Mouse (Mus musculus) brown adipose tissue, adult 24 weeks (tissue): ENCODE data around the gene Stxbp4. TPM values are rescaled to one million over a fixed set of nuclear protein-coding genes. Genes with fewer than 3 reads are reported as not detected.

ENCODE experiments used
- H3K27ac ChIP-seq: fragments of 200-500 bp; replicated peaks from 2 replicates; pipeline ENCODE4 v1.5.1; 2012; ENCODE audit warnings: low read depth, mild to moderate bottlenecking, low read length
- H3K4me1 ChIP-seq: fragments of 200-500 bp; 2 replicates; pipeline ENCODE4 v1.6.1; 2012; ENCODE audit warnings: low read length, mixed read lengths; ENCODE audit not compliant: control insufficient read depth, insufficient read depth, insufficient read length
- H3K4me3 ChIP-seq: fragments of 200-500 bp; 2 replicates; pipeline ENCODE4 v1.5.1; 2012; ENCODE audit warnings: low read depth, mild to moderate bottlenecking, low read length, moderate library complexity; ENCODE audit not compliant: insufficient read depth
- polyA plus RNA-seq: library from polyadenylated mRNA; stranded (reverse); fragments of >200 nt; gene quantifications from 2 replicates; pipeline ENCODE4 v1.2.4, GENCODE M21; 2012; ENCODE audit not compliant: missing spikeins, insufficient read depth, insufficient read length

Gene Stxbp4
- polyA plus RNA-seq, 1 experiment: 2.4 TPM

DNA sequence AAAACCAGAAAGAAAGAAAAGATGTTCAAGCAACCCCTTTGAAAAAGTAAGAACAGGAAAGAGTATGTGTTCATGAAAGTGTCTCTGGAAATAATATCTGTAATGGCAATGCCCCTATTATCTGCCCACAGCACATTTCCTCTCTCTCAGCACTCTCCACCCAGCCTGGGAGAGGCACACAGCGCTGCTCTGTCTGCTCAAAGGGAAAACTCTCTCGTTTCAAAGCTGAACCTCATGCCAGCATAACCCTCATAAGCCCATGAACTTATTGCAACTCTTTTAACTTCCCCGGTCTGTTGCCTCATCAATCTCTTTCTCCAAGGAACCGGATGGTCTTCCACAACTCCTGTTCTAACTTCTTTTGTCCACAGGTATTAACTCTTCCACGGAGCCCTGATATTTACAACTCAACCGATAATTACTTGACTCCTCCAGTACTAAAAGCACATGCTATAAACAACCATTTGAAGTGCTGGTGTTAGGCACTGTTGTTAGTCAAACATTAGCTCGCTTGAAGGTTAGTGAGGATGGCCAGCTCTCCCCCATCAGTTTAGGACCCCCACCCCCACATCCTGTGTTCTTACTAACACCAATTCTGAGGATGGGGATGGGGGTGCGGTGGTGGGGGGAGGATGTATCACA is 26.6 kb upstream of the Stxbp4 start:
- H3K4me3 ChIP-seq: no peak overlapping the region
- no peaks in the 10 kb centered on the region for H3K4me1 ChIP-seq
- H3K27ac ChIP-seq: no peak overlapping the region

DNA sequence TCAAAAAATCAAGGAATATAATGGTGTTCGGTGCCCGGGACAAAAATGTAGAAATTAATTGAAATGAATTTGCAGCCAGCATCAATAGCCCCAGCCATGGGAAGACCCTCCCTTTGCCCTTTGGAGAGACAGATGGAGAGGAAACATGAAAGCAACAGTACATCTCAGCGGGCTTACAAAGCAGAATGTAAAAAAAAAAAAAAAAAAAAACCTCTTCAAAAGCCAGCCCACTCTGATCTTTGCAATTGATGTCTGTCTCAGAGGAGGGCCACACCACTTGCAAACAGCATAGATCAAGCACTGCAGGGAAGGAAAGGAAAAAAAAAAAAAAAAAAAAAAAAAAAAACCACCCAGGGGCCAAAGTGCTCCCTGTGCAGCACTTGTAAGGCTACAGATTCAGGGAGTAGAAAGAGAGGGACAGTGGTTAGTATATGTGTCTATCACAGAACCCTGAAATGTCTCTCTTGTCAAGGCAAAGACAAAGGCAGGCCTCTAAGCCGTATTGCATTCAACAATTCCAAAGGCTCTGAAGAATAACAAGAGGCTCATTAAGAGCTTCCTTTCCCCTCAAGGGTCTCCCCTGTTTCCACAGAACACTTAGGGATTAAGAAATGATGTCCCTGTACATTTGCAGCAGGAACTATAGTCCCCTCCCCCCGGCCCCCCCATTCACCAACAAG is 25.9 kb upstream of the Stxbp4 start:
- no peak overlapping the region for H3K27ac ChIP-seq
- H3K4me3 ChIP-seq: no peak overlapping the region
- no peaks in the 10 kb centered on the region for H3K4me1 ChIP-seq

DNA sequence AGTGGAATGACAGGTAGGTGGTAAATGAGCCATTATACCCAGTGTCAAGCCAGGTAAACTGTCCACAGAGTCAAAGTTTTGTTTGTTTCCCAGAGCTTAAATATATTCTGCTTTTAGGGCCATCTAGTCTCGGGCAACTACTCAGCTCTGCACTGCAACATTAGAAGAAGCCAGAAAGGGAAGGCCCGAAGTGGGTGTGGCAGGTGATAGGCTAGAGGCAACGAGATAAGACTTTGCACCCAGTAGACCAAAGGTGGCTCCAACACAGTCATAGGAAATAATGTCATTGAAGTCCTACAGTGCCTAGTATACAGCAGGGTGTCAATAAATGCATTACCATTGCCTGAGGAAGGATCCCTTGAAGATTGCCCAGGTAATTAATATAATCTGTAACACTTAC is 25.2 kb upstream of the Stxbp4 start:
- H3K4me3 ChIP-seq: no peak overlapping the region
- H3K4me1 ChIP-seq: no peaks in the 10 kb centered on the region
- no peak overlapping the region for H3K27ac ChIP-seq

DNA sequence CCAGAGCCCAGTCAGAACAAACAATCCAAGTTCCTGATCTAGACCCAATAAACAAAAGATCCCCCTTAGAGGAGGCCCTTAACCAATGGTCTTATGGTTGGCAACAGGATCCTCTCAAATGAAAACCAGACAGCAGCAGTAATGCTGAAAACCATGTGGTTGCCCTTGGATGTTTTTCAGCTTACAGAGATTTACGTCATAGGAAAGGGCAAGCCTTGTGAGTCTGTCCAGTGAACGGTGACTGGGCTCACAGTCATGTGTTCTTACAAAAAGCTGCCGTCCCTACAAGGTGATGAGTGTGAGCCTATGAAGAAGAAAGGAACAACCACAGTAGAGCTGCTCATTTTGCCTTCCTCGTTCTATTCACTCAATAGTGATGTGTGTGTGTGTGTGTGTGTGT is 22.8 kb upstream of the Stxbp4 start:
- Histone ChIP-seq H3K4me3 (no peak overlapping the region), H3K4me1 (no peaks in the 10 kb centered on the region), H3K27ac (no peak overlapping the region)

DNA sequence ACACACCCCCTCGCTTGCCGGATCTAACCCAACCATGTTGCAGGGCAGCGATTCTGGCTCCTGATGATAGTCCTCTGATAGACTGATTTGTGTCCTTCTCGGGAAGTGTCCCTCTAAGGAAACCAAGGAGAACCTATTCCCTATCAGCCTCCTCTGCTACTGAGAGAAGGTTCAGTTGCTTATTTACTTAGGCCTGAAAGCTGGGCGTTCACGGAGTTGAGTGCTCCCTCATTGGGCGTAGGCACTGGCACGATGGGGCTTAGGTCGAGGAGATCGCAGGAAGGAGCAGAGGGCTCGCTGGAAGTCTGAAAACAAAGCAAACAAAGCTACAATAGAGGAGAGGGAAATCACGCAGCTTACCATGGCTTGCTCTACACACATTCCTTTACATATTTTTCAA is 19.6 kb upstream of the Stxbp4 start:
- Histone ChIP-seq H3K4me1 (no peaks in the 10 kb centered on the region), H3K4me3 (no peak overlapping the region), H3K27ac (no peak overlapping the region)

DNA sequence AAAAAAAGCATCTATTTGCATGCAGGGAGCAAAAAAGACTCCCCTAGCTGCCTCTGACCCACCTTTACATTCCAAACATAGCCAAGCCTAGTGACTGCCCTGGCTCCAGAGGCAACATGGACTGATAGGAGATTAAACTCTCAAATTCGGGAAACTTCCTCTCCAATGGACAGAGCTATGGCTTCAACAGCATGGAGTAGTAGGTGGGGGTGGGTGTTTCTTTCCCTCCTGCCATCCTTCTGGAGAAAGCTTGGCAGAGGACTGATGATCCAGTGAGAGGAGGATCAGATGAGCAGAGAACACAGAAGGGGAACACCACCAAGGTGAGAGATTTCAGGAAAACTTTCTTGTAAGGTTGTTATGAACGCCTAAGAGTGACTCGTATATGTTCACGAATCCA is 14.7 kb upstream of the Stxbp4 start:
- no peak overlapping the region for H3K4me3 ChIP-seq
- no peaks in the 10 kb centered on the region for H3K4me1 ChIP-seq
- H3K27ac ChIP-seq: no peak overlapping the region

DNA sequence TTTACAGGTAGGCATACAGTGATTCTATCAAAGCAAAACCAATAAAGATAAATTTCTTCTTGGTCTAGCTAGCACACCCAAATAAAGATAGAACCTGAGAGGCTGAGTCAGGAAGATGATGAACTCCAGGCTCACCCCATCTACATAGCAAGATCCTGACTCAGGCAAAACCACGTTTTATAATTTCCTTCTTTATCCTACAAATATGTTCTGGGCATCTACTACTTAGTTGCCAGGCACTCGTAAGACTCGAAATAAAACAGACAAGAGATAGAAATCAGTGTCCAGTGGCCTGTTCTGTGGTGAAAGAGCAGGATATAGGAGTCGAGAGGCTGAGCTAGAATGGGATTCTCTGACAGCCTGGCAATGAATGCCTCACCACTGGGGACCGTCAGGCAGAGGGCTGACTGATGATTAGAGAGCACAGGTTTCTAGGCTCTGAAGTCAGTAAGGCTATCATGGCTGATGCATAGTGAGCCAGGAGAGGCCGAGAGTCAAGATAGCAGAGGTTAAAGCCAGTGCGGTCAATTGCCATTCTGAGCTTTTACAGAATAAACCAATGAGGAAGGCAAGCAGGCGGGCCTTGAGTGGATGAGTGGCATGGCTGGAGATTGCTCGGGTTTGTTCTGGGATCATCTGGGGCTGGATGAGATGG is 12.5 kb upstream of the Stxbp4 start:
- H3K4me3 ChIP-seq: no peak overlapping the region
- H3K27ac ChIP-seq: no peak overlapping the region
- H3K4me1 ChIP-seq: no peaks in the 10 kb centered on the region

DNA sequence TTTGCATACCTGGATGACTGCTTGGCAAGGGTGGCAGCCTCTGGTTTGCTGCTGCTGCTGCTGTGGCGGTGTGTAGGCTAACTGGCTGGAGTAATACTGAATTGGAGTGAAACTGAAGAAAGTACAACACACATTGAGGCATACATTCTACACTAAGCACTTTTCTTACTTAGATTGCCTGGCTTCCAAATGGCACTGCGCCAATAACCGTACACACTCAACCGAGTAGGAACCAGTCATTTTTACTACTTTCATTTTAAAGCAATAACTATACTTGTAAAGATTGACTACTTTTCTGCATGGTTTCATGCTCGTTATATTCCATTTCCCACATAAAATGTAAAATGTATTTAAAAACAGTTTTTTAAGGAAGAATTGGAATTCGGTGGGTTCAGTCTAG is 11.9 kb upstream of the Stxbp4 start:
- H3K4me1 ChIP-seq: no peaks in the 10 kb centered on the region
- no peak overlapping the region for H3K4me3 ChIP-seq
- no peak overlapping the region for H3K27ac ChIP-seq

DNA sequence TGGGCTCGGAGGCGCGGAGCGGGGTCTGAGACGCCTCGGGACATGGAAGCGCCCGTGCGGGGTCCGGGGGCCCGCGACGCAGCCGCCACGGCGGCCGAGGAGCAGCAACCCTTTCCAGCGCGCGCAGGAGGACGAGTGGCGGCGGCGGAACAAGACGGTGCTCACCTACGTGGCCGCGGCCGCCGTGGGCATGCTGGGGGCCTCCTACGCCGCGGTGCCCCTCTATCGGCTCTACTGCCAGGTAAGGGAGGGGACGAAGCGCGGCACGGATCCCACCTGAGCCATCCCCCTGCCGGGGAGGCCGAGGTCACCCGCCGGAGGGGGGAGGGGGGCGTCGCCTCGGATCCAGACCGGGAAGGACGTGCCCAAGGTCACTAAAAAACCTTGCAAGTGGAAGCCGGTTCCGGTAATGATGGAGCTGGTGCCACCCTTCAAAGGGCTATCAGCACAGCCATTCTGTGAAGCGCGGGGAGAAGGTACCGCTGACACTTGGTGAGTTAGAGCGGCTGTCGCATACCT is 487 bp upstream of the Stxbp4 start:
- H3K4me1 ChIP-seq: no peaks in the 10 kb centered on the region
- peak overlapping the region; percentile 84 for H3K27ac ChIP-seq
- H3K4me3 ChIP-seq: peak overlapping the region; percentile 87

DNA sequence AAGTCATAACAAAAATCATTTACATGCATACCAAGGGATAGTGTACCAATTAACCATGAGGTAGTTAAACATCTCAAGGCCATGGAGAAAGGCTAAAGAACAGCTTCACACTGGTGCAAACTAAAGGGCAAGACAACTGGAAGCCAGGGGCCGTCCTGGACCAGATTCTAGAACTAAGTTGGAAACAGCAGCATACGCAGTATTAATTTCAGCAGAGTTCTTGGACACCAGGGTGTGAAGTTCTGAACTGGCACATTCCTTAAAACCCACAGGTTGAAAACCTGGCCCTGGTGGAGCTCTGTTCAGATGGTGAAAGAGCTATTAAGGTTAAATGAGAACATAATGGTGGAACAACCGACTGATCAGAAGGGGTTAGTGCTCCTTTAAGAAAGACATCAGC is 3.2 kb downstream of the Stxbp4 start:
- H3K4me1 ChIP-seq: no peaks in the 10 kb centered on the region
- H3K4me3 ChIP-seq: no peak overlapping the region
- H3K27ac ChIP-seq: no peak overlapping the region

DNA sequence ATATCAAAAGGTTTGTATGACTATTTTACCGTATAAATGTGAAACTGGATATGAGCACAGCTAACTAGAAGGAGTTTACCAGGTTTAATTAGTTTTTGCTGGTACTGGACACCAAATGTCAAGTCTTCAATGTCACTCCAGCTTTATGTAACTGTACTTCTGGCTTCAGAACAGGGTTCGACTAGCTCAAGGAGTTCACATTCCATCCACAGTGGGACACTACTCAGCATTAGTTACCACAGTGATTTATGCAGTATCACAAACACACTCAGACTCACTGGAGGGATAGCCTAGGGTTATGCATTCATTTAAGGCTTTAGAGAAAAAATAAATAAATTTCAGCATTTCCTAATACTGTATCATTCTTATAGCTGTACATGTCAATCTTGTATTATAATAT is 5.4 kb downstream of the Stxbp4 start:
- Histone ChIP-seq H3K4me1 (no peaks in the 10 kb centered on the region), H3K27ac (no peak overlapping the region), H3K4me3 (no peak overlapping the region)

DNA sequence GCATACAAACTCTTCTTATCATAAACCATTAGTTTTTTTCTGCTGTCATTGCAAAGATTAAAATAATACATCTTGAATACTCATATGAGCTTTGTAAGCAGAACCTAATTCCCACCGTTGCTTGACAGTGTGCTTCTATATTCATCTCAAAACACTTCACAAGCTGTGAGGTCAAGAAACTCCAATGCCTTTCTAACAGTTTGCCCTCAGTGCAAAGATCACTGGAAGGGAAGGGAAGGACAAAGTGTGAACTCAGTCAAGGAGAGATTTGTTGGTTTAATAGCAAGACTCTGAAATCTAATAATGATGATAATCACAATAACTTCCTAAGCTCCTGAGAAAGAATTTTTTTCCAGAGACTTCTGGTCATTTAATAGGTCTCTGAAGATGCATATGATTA is 10.1 kb downstream of the Stxbp4 start:
- no peak overlapping the region for H3K4me3 ChIP-seq
- no peaks in the 10 kb centered on the region for H3K4me1 ChIP-seq
- H3K27ac ChIP-seq: no peak overlapping the region

DNA sequence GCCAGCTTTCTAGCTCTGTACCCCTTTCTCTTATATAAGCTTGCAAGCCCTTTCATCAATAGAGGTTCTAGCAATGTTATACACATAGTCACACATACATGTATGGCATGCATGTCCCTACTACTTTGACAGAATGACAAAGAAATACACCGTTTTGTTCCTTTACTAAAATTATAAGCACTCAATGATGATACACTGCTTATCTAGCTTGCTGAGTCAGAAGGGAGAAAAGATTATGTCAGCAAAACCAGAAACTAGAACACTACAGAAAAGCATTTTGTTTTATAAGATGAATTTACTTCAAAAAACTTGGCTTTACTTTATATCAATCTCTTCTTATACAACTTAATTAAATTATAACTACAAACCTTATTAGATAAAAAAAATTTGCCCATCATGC is 12.7 kb downstream of the Stxbp4 start:
- no peak overlapping the region for H3K4me3 ChIP-seq
- no peak overlapping the region for H3K27ac ChIP-seq
- H3K4me1 ChIP-seq: no peaks in the 10 kb centered on the region

DNA sequence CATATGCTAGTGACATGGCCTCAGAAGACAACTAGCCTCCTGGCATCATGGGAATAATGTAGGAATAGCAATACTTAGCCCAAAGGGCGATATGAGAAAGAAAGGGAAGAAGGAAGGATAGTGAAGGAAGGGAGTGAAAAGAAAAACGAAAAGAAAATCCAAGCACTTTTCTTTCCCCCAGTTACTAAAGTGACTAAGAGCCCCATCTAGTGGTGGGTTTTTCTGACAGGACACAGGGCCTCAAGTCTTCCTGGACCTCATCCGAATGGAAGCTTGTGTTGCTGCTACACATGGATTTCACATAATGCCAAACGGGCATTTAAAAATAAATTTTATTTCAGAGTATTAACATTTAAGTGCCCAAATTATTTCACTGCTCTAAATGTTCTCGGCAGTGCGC is 14.4 kb downstream of the Stxbp4 start:
- H3K4me3 ChIP-seq: no peak overlapping the region
- no peak overlapping the region for H3K27ac ChIP-seq
- H3K4me1 ChIP-seq: no peaks in the 10 kb centered on the region

DNA sequence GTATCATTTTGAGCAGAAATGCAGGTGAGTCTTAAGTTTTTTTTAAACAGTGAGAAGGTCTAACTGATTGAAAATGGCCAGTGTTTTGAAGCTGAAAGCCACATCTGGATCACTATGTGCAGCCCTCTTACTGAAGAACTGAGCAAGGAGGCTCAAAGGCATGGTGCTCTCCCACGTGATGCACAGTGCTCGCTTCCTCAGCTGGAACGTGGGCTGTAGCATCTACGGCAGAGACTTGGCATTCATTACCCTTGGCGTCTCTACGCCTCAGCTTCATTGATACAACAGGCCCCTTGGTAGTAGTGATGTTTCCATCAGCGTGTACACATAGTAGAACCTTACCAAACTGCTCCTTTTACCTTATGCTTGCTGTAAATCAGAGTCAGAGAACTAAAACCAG is 15.4 kb downstream of the Stxbp4 start:
- H3K4me1 ChIP-seq: no peaks in the 10 kb centered on the region
- H3K4me3 ChIP-seq: no peak overlapping the region
- H3K27ac ChIP-seq: no peak overlapping the region

DNA sequence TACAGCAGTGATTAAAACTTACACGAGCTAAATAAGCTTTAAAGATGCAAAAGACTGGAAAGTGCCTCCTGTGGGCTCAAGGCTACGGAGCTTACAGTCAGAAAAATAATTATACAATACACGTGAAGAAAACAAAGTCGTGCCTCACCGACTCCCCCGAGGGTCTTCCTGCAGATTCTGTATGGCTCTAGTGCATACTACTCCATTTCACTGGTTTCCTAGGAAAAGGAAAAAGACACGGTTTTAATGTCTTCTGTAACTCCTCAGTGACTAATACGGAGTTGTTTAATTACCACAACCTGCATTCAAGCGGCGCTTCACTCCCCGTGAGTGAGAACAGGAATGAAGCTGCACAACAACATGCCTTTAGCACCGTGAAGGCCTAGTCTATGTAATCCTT is 15.8 kb downstream of the Stxbp4 start:
- Histone ChIP-seq H3K4me1 (no peaks in the 10 kb centered on the region), H3K27ac (no peak overlapping the region), H3K4me3 (no peak overlapping the region)
